Mouse (Mus musculus) embryonic fibroblast, embryonic 13.5 days (primary cell): Measurements from ENCODE around the gene Pigv. TPM values are rescaled to one million over a fixed set of nuclear protein-coding genes. Genes with fewer than 3 reads are reported as not detected.
"Not testable (repeated sequence)": the region's sequence is repeated elsewhere in the genome, so short reads cannot be mapped to it uniquely, and the experiment has no call there.

ENCODE experiments used
- H3K27ac ChIP-seq: 2 replicates; pipeline ENCODE4 v1.5.1; 2012; ENCODE audit warnings: low read length, control low read depth, inconsistent platforms; ENCODE audit not compliant: insufficient read depth
- H3K4me1 ChIP-seq: 2 replicates; pipeline ENCODE4 v1.6.1; 2011; ENCODE audit warnings: low read length; ENCODE audit not compliant: control insufficient read depth, insufficient read depth
- H3K4me3 ChIP-seq: 2 replicates; pipeline ENCODE4 v1.5.1; 2011; ENCODE audit warnings: mild to moderate bottlenecking, control low read depth, low read length; ENCODE audit not compliant: insufficient read depth
- CTCF ChIP-seq: IDR thresholded peaks from 2 replicates; pipeline ENCODE4 v1.5.1; 2011; ENCODE audit warnings: mild to moderate bottlenecking, control low read depth, low read length, moderate library complexity, borderline replicate concordance; ENCODE audit not compliant: insufficient read depth
- POLR2A ChIP-seq: IDR thresholded peaks from 2 replicates; pipeline ENCODE4 v1.6.1; 2011; ENCODE audit warnings: low read depth, mild to moderate bottlenecking, control low read depth, low read length, moderate library complexity
- polyA plus RNA-seq: library from polyadenylated mRNA; stranded (reverse); fragments of >200 nt; gene quantifications from 2 replicates; pipeline ENCODE4 v1.2.4, GENCODE M21; 2011; ENCODE audit warnings: low read depth; ENCODE audit not compliant: missing spikeins, insufficient read length

Gene Pigv
- polyA plus RNA-seq, 1 experiment = 10.4 TPM

DNA sequence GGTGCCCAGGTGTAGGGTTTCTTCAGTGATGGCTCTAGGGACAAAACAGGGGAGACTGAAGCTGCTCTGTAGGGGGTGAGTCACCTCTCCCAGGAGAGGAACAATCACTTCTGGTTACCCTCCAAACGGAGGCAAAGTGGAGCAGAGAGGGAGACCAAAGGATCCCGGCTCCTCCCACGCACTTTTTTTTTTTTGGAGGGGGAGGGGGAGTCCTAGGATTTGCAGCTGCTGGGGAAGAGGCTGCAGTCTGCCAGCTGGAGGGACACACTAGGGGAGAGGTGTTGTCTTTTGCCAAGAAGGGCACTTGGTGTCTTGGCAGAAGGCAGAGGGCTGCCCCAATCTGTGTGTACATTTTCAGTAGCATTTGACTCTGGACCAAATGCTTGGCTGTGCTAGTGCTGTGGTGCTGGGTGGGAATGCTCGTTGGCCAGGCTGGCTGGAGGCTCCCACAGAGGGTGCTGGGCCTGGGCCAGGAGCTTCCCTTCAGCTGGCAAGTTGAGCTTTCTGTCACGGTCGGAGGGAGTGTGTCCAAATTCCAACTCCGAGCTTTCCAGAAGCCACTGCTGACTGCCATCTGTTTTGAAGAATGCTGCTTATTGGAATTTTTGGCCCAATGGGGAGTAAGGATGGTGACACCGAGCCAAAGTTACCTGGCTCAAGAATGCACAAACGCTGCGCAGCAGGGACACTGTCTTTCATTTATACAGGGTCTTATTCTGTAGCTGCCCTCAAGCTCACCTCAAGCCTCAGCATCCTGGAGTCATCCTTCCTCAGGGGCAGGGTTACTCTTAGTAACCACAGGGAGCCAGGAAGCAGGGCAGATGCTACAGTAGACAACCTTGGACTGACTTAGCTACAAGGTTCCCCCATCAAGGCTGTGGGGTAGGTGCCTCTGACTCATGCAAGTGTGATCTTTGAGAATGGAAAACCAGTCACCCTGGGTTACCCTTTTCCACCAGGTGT, 12.0 kb downstream of the Pigv start:
- H3K27ac ChIP-seq = peak overlapping the region; percentile 95
- peak overlapping the region; percentile 24 for H3K4me3 ChIP-seq
- H3K4me1 ChIP-seq = peaks cover 11% of the 10 kb centered on the region
- TF ChIP-seq POLR2A (0 out of 2 replicates have a peak, but pooled peaks have one; percentile 19), CTCF (no peak)

DNA sequence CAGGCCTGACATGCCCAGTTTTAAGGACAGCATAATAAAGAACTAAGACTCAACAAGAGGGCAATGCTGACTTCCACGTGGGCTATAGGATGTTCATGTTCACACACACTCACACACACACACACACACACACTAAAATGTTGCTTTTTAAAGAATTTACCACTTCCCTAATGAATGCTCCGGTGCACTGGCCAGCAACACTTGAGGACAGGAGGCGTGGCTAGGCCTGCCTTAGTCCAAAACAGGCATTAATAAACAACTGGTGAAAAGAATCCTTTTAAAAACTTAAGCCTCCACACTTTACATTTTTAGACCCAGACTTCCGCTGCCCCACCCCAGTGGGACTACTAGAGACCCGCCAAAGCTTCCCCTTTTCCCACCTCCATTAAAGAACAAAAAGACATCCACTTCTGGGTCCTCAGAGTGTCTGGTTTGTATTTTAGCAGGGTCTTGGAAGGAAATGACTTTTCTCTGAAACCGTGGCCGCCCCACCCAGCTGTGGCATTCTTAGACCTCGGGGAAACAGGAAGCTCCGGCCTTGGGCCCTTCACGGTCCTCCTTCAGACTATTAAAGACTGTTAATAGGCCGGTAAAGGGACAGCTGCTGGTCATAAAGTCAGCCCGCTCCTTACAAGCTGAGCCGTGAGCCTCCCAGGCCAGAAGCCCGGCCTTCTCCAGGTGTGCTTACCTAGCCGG, 12.8 kb downstream of the Pigv start:
- Histone ChIP-seq H3K4me1 (peaks cover 11% of the 10 kb centered on the region), H3K27ac (peak overlapping the region; percentile 95), H3K4me3 (peak overlapping the region; percentile 24)
- TF ChIP-seq CTCF = no peak
- peak; percentile 45 for TF ChIP-seq POLR2A

DNA sequence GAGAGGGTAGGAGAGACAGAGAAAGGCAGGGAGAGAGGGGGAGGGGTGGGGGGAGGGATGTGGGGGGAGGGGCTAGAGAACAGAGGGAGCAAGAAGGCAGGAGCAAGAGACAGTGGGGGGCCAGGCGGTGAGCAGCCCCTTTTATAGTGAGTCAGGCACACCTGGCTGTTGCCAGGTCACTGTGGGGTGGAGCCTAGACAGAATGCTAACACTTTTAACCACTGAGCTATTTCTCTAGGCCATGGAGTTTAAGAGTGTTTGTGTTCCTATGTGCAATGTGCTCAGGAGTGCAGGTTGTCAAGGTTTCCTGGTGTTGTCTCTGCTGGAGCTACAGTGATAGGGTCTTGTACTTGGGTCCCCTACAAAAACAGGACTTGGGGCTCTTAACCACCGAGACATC, 13.7 kb downstream of the Pigv start:
- Histone ChIP-seq H3K27ac (peak overlapping the region; percentile 95), H3K4me1 (peaks cover 11% of the 10 kb centered on the region), H3K4me3 (no peak overlapping the region)
- TF ChIP-seq POLR2A (no peak), CTCF (no peak)

DNA sequence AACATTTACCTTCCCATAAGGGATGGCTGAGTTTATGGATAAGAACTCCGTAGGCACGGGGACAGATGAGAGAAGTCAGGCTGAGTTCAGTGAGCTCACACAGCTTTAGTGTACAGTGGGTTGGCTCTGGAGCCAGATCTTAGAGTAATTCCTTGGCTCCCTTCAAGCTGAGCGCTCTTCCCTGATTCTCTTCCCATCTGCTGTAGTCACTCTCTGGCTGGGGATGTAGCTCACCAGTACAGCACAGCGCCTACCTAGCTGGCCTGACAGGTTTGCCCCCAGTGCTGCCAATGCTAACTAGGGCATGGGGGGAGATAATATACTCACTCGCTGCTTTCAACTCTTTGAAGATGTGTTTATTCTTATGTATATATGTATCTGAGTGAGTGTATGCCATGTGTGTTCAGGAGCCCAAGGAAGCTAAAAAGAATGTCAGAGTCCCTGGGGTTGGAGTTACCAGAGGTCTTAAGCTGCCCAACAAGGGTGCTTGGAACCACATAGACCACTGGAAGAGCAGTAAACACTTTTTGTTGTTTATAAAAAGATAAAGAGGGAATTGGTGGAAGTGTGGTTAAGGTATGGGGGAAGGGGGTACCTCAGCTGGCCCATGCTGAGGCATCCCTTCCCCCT, 14.5 kb downstream of the Pigv start:
- no peak overlapping the region for H3K4me3 ChIP-seq
- H3K27ac ChIP-seq = no peak overlapping the region
- TF ChIP-seq CTCF (no peak), POLR2A (no peak)
- H3K4me1 ChIP-seq = peaks cover 11% of the 10 kb centered on the region

DNA sequence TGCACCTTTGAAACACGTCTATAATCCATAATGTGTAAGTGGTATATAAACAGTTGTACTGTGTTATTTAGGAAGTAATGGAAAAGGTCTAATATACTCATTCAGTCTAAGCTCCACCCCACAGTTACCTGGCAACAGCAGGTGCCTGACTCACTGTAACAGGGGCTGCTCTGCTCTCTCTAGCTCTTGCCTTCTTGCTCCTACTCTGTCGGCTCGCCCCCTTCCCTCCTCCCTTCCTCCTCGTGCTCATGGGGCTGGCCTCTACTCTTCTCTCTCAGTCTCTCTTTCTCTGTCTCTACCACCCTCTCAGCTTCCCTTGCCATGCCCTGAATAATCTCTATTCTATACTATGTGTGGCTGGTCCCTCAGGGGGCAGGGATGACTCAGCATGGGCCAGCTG, 15.4 kb downstream of the Pigv start:
- no peak overlapping the region for H3K27ac ChIP-seq
- H3K4me3 ChIP-seq = no peak overlapping the region
- TF ChIP-seq POLR2A (no peak), CTCF (no peak)
- peaks cover 11% of the 10 kb centered on the region for H3K4me1 ChIP-seq

DNA sequence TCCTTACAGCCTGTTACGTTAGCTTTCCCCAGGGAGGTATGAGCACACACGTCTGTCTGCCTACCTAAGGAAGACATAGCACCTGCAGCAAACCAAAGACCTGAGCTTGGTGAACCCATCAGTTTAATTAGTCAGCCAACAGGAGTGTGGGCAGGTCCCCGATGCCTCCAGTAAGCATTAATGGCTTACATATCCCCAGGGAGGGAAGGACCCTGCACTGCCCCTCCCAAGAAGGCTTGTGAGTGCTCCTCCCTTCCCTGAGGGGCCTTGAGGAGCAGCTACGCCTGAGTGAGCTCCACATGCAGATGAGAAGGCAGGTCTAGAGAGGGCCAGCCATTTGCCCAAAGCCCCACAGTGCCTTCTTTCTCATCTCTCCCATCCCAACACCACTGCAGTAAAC, 16.2 kb downstream of the Pigv start:
- TF ChIP-seq CTCF = no peak
- TF ChIP-seq POLR2A = no peak
- H3K4me1 ChIP-seq = peaks cover 11% of the 10 kb centered on the region
- H3K4me3 ChIP-seq = no peak overlapping the region
- no peak overlapping the region for H3K27ac ChIP-seq

DNA sequence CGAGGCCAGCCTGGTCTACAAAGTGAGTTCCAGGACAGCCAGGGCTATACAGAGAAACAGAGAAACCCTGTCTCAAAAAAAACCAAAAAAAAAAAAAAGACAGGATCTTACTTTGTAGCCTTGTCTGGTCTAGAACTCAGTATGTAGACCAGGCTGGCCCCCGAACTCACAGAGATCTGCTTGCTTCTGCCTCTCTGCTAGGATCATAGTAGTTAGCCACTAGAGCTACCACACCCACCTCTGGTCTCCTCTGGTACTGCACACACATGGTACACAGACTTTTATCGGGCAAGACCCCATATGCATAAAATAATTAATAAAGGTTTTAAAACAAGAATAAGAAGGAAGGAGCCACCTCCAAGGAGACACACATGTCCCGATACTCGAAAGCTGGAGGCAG, 18.4 kb downstream of the Pigv start:
- not testable (repeated sequence) for H3K4me1 ChIP-seq, H3K27ac ChIP-seq

DNA sequence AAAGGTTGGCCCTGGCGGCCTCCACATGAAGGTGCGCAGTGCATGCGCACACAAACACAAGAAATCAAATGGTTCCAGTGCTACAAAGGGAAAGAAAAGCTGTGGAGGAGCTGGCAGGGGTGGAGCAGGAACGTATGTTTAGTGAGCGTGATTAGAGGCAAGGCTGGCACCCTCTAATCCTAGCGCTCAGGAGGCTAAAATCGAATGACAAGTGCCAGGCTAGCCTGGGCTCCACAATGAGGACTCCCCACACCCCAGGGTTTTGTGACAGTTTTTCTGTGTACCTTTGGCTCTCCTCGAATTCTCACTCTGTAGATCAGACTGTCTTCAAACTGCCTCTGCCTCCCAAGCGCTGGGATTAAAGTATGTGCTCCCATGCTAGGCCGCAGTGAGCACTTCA, 19.7 kb downstream of the Pigv start:
- H3K27ac ChIP-seq = no peak overlapping the region
- no peak overlapping the region for H3K4me3 ChIP-seq
- TF ChIP-seq CTCF (no peak), POLR2A (no peak)
- peaks cover 2% of the 10 kb centered on the region; the same call in 1 of the 2 replicates for H3K4me1 ChIP-seq

More for the DNA sequence above, 18.4 kb downstream of the Pigv start:
- H3K4me3 ChIP-seq = not testable (repeated sequence)

DNA sequence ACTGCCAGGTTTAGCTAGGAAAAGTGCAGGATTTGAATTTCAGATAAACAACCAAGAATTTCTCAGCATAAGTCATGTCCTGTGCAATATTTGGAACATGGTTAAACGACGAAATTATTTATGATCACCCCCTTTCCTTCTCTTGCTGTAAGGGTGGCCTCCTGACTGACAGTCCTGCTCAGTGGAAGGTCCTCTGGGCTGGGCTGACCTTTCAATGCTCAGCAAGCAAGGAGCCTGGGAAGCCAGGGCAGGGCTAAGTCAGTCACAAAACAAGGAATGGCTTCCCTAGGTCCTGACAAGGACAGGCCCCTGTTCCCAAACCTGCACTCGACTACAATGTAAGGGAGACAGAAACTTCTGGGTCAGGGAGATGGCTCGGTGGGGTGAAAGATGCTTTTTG, 20.5 kb downstream of the Pigv start:
- TF ChIP-seq POLR2A (no peak), CTCF (no peak)
- Histone ChIP-seq H3K27ac (no peak overlapping the region), H3K4me1 (peaks cover under 1% of the 10 kb centered on the region; the same call in 1 of the 2 replicates), H3K4me3 (no peak overlapping the region)
